Mouse (Mus musculus) embryonic facial prominence, embryonic 12.5 days (tissue): ENCODE data around the gene Lrg1. TPM values are rescaled to one million over a fixed set of nuclear protein-coding genes. Genes with fewer than 3 reads are reported as not detected.
A peak's percentile ranks its signal among the peaks of the same experiment; 100 is the strongest.
"Not testable (repeated sequence)": the region's sequence is repeated elsewhere in the genome, so short reads cannot be mapped to it uniquely, and the experiment has no call there.

Experiments
- ATAC-seq: fragments of 200-750 bp; cut with Nextera tagmentation; 2 replicates; pipeline ENCODE4 v1.8.0; 2017; ENCODE audit not compliant: insufficient number of reproducible peaks, insufficient read depth, low FRiP score, low TSS enrichment
- H3K27ac ChIP-seq: fragments of 300-500 bp; sonication (generic); 2 replicates; pipeline ENCODE4 v1.5.1; 2016; ENCODE audit warnings: mild to moderate bottlenecking
- H3K27me3 ChIP-seq: fragments of 300-500 bp; sonication (generic); 2 replicates; pipeline ENCODE4 v1.6.1; 2016; ENCODE audit warnings: mild to moderate bottlenecking, moderate library complexity
- H3K36me3 ChIP-seq: fragments of 300-500 bp; sonication (generic); 2 replicates; pipeline ENCODE4 v1.6.1; 2016; ENCODE audit warnings: mild to moderate bottlenecking
- H3K4me1 ChIP-seq: fragments of 300-500 bp; sonication (generic); 2 replicates; pipeline ENCODE4 v1.6.1; 2016
- H3K4me2 ChIP-seq: fragments of 300-500 bp; sonication (generic); replicated peaks from 2 replicates; pipeline ENCODE4 v1.6.1; 2016; ENCODE audit warnings: mild to moderate bottlenecking, moderate library complexity
- H3K4me3 ChIP-seq: fragments of 300-500 bp; sonication (generic); 2 replicates; pipeline ENCODE4 v1.5.1; 2016; ENCODE audit warnings: mild to moderate bottlenecking
- H3K9ac ChIP-seq: fragments of 300-500 bp; sonication (generic); 2 replicates; pipeline ENCODE4 v1.6.1; 2016; ENCODE audit warnings: mild to moderate bottlenecking, moderate library complexity
- H3K9me3 ChIP-seq: fragments of 300-500 bp; sonication (generic); 2 replicates; pipeline ENCODE4 v1.6.1; 2016; ENCODE audit warnings: mild to moderate bottlenecking, moderate library complexity
- WGBS: fragments of 180-500 bp; shearing (Covaris S2); methylation state at CpG from one replicate; pipeline ENCODE4 v1.1.7; 2016; 5-methylcytosine and 5-hydroxymethylcytosine counted together
- polyA plus RNA-seq: library from polyadenylated mRNA; unstranded; fragments of >200 nt; fragmentation: Nextera tagmentation; extraction: Ambion mirVana; gene quantifications from 2 replicates; pipeline ENCODE4 v1.2.1, GENCODE M21; 2016

Lrg1 gene
- polyA plus RNA-seq, 1 experiment from 2014 or later: 0.23 TPM

- WGBS: 82% methylated on average over 4 of the region's 4 CpGs
- ATAC-seq: no peak
- Histone ChIP-seq H3K4me1 (no peaks in the 10 kb centered on the region), H3K27ac (no peak overlapping the region), H3K9ac (no peak overlapping the region), H3K4me2 (no peak overlapping the region), H3K27me3 (no peaks in the 10 kb centered on the region), H3K36me3 (peaks cover 18% of the 10 kb centered on the region), H3K4me3 (no peak overlapping the region), H3K9me3 (no peaks in the 10 kb centered on the region)
Observed at GRCm38 (mm10) chr17:56106981-56107380, 14.8 kb downstream of the Lrg1 start.

GRCm38 (mm10) chr17:56106436-56106835 is 15.4 kb downstream of the Lrg1 start:
- not testable (repeated sequence) for H3K4me1 ChIP-seq, H3K9ac ChIP-seq, H3K27ac ChIP-seq, H3K4me3 ChIP-seq, ATAC-seq, H3K9me3 ChIP-seq, H3K27me3 ChIP-seq, H3K4me2 ChIP-seq
- 97% methylated on average over 4 of the region's 4 CpGs for WGBS
- H3K36me3 ChIP-seq: peaks cover 24% of the 10 kb centered on the region

GRCm38 (mm10) chr17:56104821-56105220 is 17.0 kb downstream of the Lrg1 start:
- H3K4me1 ChIP-seq, H3K9ac ChIP-seq, H3K4me2 ChIP-seq, H3K4me3 ChIP-seq, H3K27me3 ChIP-seq, ATAC-seq, H3K9me3 ChIP-seq, H3K27ac ChIP-seq: not testable (repeated sequence)
- H3K36me3 ChIP-seq: peaks cover 40% of the 10 kb centered on the region
- WGBS: 93% methylated on average over 3 of the region's 5 CpGs

DNA sequence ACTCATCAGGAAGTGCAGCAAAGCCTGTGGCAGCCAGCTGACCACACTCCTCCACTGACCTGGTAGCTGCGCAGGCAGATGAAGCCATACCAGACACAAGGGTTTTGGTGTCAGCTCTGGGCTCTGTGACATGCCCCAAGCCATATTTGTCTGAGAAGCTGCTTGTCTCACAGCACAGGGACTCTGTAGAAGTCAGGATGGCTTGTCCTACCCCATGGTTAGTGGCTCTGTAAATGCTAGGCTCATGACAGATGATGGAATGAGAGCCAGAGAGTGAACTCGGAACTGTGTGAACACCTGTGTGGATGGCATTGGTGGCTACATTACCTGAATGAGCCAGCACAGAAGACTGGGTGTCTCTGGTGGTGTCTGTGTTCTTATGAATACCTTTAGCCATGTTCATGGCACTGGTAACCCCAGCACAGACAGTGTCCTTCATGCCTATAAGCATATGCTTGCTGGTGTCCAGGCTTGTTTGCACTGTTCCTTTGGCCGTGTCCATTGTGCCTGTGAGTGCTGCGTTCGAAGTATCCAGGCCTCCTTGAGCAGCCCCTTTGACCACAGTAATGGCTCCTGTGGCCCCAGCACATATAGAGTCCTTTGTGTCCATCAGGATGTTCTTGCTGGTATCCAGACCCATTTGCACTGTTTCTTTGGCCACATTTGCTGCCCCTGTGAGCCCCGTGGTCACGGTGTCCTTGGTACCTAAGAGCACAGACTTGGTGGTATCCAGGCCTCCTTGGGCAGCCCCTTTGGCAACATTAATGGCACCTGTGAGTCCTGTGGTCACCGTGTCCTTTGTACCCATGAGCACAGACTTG is 18.1 kb downstream of the Lrg1 start:
- WGBS: 96% methylated on average over 8 of the region's 8 CpGs
- ATAC-seq: no peak
- no peak overlapping the region for H3K27ac ChIP-seq
- no peaks in the 10 kb centered on the region for H3K9me3 ChIP-seq
- no peaks in the 10 kb centered on the region for H3K27me3 ChIP-seq
- no peak overlapping the region for H3K4me3 ChIP-seq
- peaks cover 51% of the 10 kb centered on the region for H3K36me3 ChIP-seq
- no peak overlapping the region for H3K4me2 ChIP-seq
- no peak overlapping the region for H3K9ac ChIP-seq
- H3K4me1 ChIP-seq: no peaks in the 10 kb centered on the region

DNA sequence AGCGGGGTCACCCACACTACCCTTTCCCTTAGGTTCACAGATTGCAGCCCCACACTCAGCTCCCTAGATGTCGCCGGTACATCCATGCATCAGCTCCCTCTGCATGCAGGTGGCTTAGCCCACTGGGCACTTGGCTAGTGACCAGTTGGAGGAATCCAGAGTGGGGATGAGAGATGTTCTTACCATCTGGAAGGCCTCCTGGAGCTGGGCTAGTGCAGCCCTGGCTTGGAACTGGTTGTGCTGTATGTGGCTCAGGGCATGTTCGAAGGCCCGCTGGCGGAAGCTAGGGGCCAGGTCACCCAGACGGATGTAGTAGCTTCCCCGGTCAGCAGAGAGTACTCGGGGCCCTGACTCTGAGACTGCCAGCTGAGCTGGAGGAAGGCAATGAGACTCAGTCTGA is 18.9 kb downstream of the Lrg1 start:
- Histone ChIP-seq H3K9me3 (no peaks in the 10 kb centered on the region), H3K36me3 (peaks cover 58% of the 10 kb centered on the region), H3K9ac (no peak overlapping the region), H3K27me3 (no peaks in the 10 kb centered on the region), H3K4me2 (no peak overlapping the region), H3K4me3 (no peak overlapping the region), H3K27ac (no peak overlapping the region), H3K4me1 (no peaks in the 10 kb centered on the region)
- no peak for ATAC-seq
- WGBS: 94% methylated on average over 9 of the region's 9 CpGs

- ATAC-seq: no peak
- 93% methylated on average over 5 of the region's 5 CpGs for WGBS
- no peaks in the 10 kb centered on the region for H3K27me3 ChIP-seq
- no peak overlapping the region for H3K4me3 ChIP-seq
- no peak overlapping the region for H3K27ac ChIP-seq
- H3K9me3 ChIP-seq: no peaks in the 10 kb centered on the region
- no peak overlapping the region for H3K9ac ChIP-seq
- H3K36me3 ChIP-seq: peaks cover 66% of the 10 kb centered on the region
- H3K4me2 ChIP-seq: no peak overlapping the region
- H3K4me1 ChIP-seq: no peaks in the 10 kb centered on the region
Observed at GRCm38 (mm10) chr17:56102158-56102557, 19.6 kb downstream of the Lrg1 start.

GRCm38 (mm10) chr17:56100811-56101210 is 21.0 kb downstream of the Lrg1 start:
- 89% methylated on average over 3 of the region's 3 CpGs for WGBS
- no peak overlapping the region for H3K9ac ChIP-seq
- no peaks in the 10 kb centered on the region for H3K27me3 ChIP-seq
- H3K4me1 ChIP-seq: no peaks in the 10 kb centered on the region
- ATAC-seq: no peak
- H3K27ac ChIP-seq: no peak overlapping the region
- no peak overlapping the region for H3K4me2 ChIP-seq
- peaks cover 79% of the 10 kb centered on the region for H3K36me3 ChIP-seq
- no peak overlapping the region for H3K4me3 ChIP-seq
- no peaks in the 10 kb centered on the region for H3K9me3 ChIP-seq

DNA sequence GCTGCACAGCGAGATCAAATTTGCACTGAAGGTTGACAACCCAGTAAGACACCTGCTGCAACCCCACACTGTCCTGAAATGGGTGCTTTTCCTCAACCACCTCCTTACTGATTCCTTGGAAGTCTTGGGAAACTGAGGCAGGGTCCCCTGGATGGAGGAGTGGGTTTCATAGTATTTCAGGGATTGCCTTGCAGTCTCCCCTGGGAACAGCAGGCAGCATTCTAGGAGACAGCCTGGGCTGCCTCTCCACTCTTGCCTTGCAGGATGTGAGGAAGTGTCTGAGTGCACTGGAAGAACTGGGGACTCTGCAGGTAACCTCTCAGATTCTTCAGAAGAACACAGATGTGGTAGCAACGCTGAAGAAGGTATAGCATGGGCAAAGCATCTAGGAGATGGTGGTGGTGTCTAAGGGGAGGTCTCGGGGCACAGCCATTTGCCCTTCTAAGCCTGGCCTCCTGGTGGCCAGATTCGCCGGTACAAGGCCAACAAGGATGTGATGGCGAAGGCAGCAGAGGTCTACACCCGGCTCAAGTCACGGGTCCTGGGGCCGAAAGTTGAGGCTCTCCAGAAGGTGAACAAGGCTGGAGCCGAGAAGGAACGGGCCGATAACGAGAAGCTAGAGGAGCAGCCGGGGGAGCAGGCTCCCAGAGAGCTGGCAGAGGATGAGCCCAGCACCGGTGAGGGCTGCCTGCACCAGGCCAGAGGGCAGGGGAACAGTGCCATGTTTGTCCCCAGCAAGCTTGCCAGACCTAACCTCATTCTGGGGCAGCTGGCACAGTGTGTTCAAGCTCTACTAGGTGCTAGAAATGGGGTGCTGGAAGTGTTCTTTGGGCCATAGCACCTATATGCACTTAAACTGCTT is 22.9 kb downstream of the Lrg1 start:
- Histone ChIP-seq H3K27ac (no peak overlapping the region), H3K4me3 (no peak overlapping the region), H3K9ac (no peak overlapping the region), H3K9me3 (no peaks in the 10 kb centered on the region), H3K4me2 (no peak overlapping the region), H3K27me3 (no peaks in the 10 kb centered on the region), H3K4me1 (no peaks in the 10 kb centered on the region), H3K36me3 (peaks cover 84% of the 10 kb centered on the region)
- WGBS: 89% methylated on average over 15 of the region's 15 CpGs
- no peak for ATAC-seq

DNA sequence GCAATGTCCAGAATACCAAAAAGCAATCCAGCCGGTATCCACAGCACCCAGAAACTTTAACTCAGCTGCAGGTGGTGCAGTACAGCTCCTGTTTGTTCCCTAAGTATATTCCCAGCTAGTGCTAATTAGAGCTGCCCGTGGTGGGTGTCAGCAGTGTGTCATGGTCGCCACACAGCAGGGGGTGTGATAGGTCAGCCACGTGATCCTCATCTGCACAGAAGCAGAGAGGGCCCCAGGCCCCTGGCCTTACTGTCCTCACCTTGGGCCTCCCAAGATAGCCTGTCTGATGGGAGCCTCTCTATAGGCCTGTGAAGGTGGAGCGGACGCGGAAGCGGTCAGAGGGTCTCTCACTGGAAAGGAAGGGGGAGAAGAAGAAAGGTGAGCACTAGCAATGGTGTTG is 23.6 kb downstream of the Lrg1 start:
- Histone ChIP-seq H3K9me3 (no peaks in the 10 kb centered on the region), H3K4me2 (no peak overlapping the region), H3K36me3 (peaks cover 83% of the 10 kb centered on the region), H3K27me3 (no peaks in the 10 kb centered on the region), H3K27ac (no peak overlapping the region), H3K9ac (no peak overlapping the region), H3K4me3 (no peak overlapping the region), H3K4me1 (no peaks in the 10 kb centered on the region)
- 0 out of 2 replicates have a peak, but pooled peaks have one; percentile 7 for ATAC-seq
- 94% methylated on average over 8 of the region's 8 CpGs for WGBS

DNA sequence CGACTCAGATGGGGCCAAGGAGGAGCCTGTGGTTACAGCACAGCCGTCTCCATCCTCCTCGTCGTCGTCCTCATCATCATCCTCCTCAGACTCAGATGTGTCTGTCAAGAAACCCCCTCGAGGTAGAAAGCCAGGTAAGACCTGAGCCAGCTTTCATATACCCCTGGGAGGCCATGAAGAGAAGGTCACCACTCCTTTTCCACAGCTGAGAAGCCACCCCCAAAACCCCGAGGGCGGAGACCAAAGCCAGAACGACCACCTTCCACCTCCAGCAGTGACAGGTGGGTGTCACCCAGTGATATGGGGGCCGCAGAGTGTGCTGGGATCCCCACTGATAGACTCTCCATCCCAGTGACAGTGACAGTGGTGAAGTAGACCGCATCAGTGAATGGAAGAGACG is 24.9 kb downstream of the Lrg1 start:
- no peak overlapping the region for H3K4me2 ChIP-seq
- no peaks in the 10 kb centered on the region for H3K4me1 ChIP-seq
- 90% methylated on average over 12 of the region's 12 CpGs for WGBS
- H3K27ac ChIP-seq: no peak overlapping the region
- H3K36me3 ChIP-seq: peaks cover 78% of the 10 kb centered on the region
- H3K9ac ChIP-seq: no peak overlapping the region
- ATAC-seq: no peak
- H3K27me3 ChIP-seq: no peaks in the 10 kb centered on the region
- no peaks in the 10 kb centered on the region for H3K9me3 ChIP-seq
- H3K4me3 ChIP-seq: no peak overlapping the region

DNA sequence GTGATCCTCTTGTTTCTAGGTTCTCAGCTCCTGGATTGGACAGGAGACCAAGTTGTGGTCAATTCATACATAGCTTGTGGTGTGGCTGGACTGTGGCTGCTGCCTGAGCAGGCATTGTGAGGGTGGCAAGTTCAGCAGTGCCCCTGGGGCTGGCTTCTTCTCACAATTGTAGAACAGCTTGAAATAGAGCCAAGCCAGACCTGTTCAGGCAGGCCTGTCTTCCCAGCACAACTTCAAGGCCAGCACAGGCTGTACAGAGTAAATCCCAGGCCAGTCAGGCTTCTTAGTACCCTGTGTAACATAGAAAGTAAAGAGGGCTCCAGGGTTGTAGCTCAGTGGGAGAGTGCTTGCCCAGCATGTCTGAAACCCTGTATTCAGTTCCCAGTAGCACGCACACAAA is 29.0 kb downstream of the Lrg1 start:
- no peak overlapping the region for H3K4me2 ChIP-seq
- no peaks in the 10 kb centered on the region for H3K27me3 ChIP-seq
- H3K9ac ChIP-seq: no peak overlapping the region
- H3K36me3 ChIP-seq: peaks cover 60% of the 10 kb centered on the region
- no peak overlapping the region for H3K4me3 ChIP-seq
- ATAC-seq: no peak
- H3K9me3 ChIP-seq: no peaks in the 10 kb centered on the region
- H3K27ac ChIP-seq: no peak overlapping the region; the same call in 1 of the 2 replicates
- H3K4me1 ChIP-seq: no peaks in the 10 kb centered on the region
- 89% methylated on average over 1 of the region's 1 CpGs for WGBS

DNA sequence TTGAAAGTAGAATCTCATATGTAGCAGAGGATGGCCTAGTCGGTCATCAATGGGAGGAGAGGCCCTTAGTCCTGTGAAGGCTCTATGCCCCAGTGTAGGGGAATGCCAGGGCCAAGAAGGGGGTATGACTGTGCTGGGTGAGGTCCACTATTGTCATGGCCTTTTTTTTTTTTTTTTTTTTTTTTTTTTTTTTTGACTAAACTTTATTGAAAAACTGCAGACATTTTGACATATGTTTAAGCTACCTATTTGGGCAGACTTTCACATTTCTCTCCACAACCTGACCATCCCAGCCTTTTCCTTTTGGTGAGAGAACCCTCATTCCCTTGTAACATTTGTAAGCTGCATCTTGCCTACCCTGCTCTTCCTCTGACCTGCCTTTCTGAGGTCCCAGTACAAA is 29.5 kb downstream of the Lrg1 start:
- Histone ChIP-seq H3K36me3 (peaks cover 55% of the 10 kb centered on the region), H3K4me2 (no peak overlapping the region), H3K27me3 (no peaks in the 10 kb centered on the region), H3K9ac (no peak overlapping the region), H3K9me3 (no peaks in the 10 kb centered on the region), H3K4me3 (no peak overlapping the region), H3K4me1 (no peaks in the 10 kb centered on the region), H3K27ac (no peak overlapping the region)
- no peak for ATAC-seq
- 90% methylated on average over 1 of the region's 1 CpGs for WGBS
